Mouse (Mus musculus) heart, adult 2 months (tissue): ENCODE results near the gene Bnip2. TPM values are rescaled to one million over a fixed set of nuclear protein-coding genes. Genes with fewer than 3 reads are reported as not detected.
"Not testable (repeated sequence)": the region's sequence is repeated elsewhere in the genome, so short reads cannot be mapped to it uniquely, and the experiment has no call there.

Experiments
- DNase-seq, 2 experiments: peaks; one replicate each; pipeline ENCODE4 v3.0.0; 2021
- H3K27ac ChIP-seq: fragments of 200-600 bp; 2 replicates; pipeline ENCODE4 v1.8.1; 2022
- H3K27me3 ChIP-seq: fragments of 200-500 bp; 2 replicates; pipeline ENCODE4 v1.6.1; 2012; ENCODE audit warnings: mild to moderate bottlenecking, low read length, inconsistent platforms, mixed read lengths; ENCODE audit not compliant: control insufficient read depth, insufficient read depth
- H3K36me3 ChIP-seq: fragments of 200-500 bp; 2 replicates; pipeline ENCODE4 v1.6.1; 2012; ENCODE audit warnings: low read length, inconsistent platforms; ENCODE audit not compliant: control insufficient read depth, insufficient read depth
- H3K4me1 ChIP-seq: fragments of 200-500 bp; 2 replicates; pipeline ENCODE4 v1.6.1; 2011; ENCODE audit warnings: low read length; ENCODE audit not compliant: control insufficient read depth, insufficient read depth
- H3K4me3 ChIP-seq: fragments of 200-600 bp; 2 replicates; pipeline ENCODE4 v1.8.1; 2022
- H3K79me2 ChIP-seq: fragments of 200-500 bp; replicated peaks from 2 replicates; pipeline ENCODE4 v1.6.1; 2012; ENCODE audit warnings: mild to moderate bottlenecking, inconsistent platforms, low read length, moderate library complexity, mixed read lengths; ENCODE audit not compliant: control insufficient read depth, insufficient read depth
- H3K9ac ChIP-seq: fragments of 200-500 bp; 2 replicates; pipeline ENCODE4 v1.6.1; 2012; ENCODE audit warnings: low read depth, mild to moderate bottlenecking, control low read depth, inconsistent platforms, low read length, mixed read lengths
- CTCF ChIP-seq: fragments of 200-600 bp; IDR thresholded peaks from 2 replicates; pipeline ENCODE4 v1.8.1; 2022; ENCODE audit warnings: antibody characterized with exemption, mild to moderate bottlenecking, moderate library complexity
- EP300 ChIP-seq: fragments of 200-500 bp; IDR thresholded peaks from 2 replicates; pipeline ENCODE4 v1.6.1; 2011; ENCODE audit warnings: low read depth, low read length, control low read depth; ENCODE audit not compliant: insufficient read depth
- POLR2A ChIP-seq: fragments of 200-500 bp; IDR thresholded peaks from 2 replicates; pipeline ENCODE4 v1.6.1; 2011; ENCODE audit warnings: mild to moderate bottlenecking, low read depth, low read length, control low read depth; ENCODE audit not compliant: insufficient read depth
- WGBS: fragments of 180-500 bp; shearing (Covaris S2); methylation state at CpG from one replicate; pipeline ENCODE4 v1.1.7; 2018; 5-methylcytosine and 5-hydroxymethylcytosine counted together
- intact Hi-C: fragments of 180-260 bp; cut with DNase I; formaldehyde crosslinking; loops from one replicate; pipeline ENCODE4 v1.15.1; 2025
- polyA plus RNA-seq: library from polyadenylated mRNA; depleted of rRNA; stranded (reverse); fragments of >200 nt; gene quantifications from 2 replicates; pipeline ENCODE4 v1.2.3, GENCODE M21; 2012
- total RNA-seq, 2 experiments: library from RNA; stranded (reverse); gene quantifications; 2 replicates each; pipeline ENCODE4 v1.2.3; 2021

Bnip2 gene
- total and polyA plus RNA-seq, 3 experiments, result 34.1 to 97.0 (median 96.7) TPM

DNA sequence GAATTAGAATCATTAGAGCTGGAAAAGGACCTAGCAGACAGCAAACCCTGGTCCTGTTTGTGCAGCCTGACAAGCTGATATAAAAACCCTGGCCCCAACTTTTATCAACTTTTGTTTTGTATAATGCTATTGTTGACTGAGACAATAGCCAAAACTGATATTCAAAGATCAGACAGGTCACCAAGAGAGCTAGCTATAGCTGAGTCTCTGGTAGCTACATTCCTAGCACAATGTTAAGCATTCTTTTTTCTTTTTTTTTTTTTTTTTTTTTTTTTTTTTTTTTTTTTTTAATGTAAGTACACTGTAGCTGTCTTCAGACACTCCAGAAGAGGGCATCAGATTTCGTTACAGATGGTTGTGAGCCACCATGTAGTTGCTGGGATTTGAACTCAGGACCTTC lies 34.3 kb downstream of the Bnip2 start:
- intact Hi-C loops, H3K27ac ChIP-seq, H3K4me3 ChIP-seq, DNase-seq, H3K79me2 ChIP-seq, H3K27me3 ChIP-seq, H3K9ac ChIP-seq, H3K4me1 ChIP-seq: not testable (repeated sequence)
- 38% methylated on average over 1 of the region's 1 CpGs for WGBS
- 0 out of 2 replicates have a peak, but pooled peaks have one; percentile 1 for TF ChIP-seq CTCF
- H3K36me3 ChIP-seq, result peaks cover 13% of the 10 kb centered on the region

DNA sequence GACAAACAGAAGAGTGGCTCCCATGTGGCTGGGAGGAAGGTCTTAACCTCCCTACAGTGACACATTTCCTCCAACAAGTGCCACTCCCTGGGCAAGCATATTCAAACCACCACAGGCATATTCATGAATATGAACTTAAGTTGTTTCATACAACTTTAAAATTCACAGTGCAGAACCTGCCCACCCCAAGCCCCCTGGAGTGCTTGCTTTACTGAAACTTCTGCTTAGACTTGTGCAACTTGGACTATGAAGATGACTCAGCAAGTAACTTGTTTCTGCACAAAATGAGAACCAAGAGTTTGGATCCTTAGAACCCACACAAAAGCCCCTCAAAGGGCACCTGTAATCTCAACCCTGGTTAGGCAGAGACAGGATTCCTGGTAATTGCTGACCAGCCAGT lies 35.4 kb downstream of the Bnip2 start:
- Histone ChIP-seq H3K27ac (no peak overlapping the region), H3K27me3 (no peaks in the 10 kb centered on the region), H3K9ac (no peak overlapping the region), H3K4me3 (no peak overlapping the region), H3K36me3 (peaks cover 13% of the 10 kb centered on the region), H3K4me1 (no peaks in the 10 kb centered on the region), H3K79me2 (no peaks in the 10 kb centered on the region)
- no peak for DNase-seq
- intact Hi-C loops, result no loop called here
- no peak for TF ChIP-seq POLR2A
- TF ChIP-seq EP300, result no peak
- no peak for TF ChIP-seq CTCF

DNA sequence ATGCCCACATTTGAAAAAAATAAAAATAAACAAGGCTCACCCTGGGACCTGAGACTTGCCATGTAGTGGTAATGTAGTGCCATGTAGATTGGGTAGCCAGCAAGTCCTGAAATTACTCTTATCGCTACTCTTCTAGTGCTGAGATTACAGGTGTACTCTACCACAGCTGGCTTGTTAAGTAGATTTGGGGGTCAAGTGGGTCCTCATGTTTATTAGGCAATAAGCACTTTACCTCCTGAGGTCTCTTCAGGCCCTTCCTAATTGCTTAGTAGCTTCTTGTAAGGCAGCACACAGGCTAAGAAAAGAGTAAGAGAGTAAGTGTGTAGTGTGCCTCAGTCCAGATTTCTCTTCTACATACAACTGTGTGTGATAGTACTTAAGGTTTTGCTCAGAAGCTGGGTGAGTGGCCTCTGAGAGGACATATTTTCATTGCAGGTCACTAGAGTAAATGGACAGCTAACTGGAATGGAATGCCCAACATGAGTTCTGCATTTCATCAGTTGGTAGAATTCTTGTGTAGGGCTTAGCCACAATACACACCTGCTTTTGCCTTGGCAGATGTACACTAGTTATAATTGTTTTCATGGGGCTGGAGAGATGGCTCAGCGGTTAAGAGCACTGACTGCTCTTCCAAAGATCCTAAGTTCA lies 36.2 kb downstream of the Bnip2 start:
- Histone ChIP-seq H3K27ac (no peak overlapping the region), H3K79me2 (no peaks in the 10 kb centered on the region), H3K36me3 (peaks cover 10% of the 10 kb centered on the region), H3K4me3 (no peak overlapping the region), H3K9ac (no peak overlapping the region), H3K27me3 (no peaks in the 10 kb centered on the region), H3K4me1 (no peaks in the 10 kb centered on the region)
- WGBS, result 88% methylated on average over 2 of the region's 2 CpGs
- TF ChIP-seq EP300 (no peak), CTCF (no peak), POLR2A (no peak)
- intact Hi-C loops, result no loop called here
- no peak for DNase-seq

DNA sequence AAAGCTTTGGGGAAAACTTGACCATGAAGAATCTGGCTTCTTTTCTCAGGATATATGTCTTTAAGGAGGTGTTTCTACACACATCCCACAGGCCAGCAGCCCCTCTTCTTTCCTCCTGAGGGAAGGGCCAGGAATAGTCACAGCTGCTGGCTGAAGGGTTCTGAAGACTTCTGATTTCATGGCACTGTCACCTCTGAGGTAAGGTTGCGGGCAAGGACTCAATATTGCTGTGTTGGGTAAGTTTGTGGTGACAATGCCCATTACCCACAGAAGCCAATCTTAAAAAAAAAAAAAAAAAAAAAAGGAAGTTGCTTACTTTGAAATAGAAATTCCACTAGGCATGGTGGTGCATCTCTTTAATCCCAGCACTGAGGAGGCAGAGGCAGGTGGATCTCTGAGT lies 42.9 kb downstream of the Bnip2 start:
- H3K4me1 ChIP-seq, result no peaks in the 10 kb centered on the region
- no peaks in the 10 kb centered on the region; the same call in 1 of the 2 replicates for H3K27me3 ChIP-seq
- DNase-seq, result no peak
- H3K36me3 ChIP-seq, result no peaks in the 10 kb centered on the region
- H3K79me2 ChIP-seq, result no peaks in the 10 kb centered on the region
- no peak overlapping the region for H3K27ac ChIP-seq
- 72% methylated on average over 1 of the region's 1 CpGs for WGBS
- no peak overlapping the region for H3K9ac ChIP-seq
- H3K4me3 ChIP-seq, result no peak overlapping the region
- TF ChIP-seq CTCF (no peak), EP300 (no peak), POLR2A (no peak)
- intact Hi-C loops, result no loop called here

DNA sequence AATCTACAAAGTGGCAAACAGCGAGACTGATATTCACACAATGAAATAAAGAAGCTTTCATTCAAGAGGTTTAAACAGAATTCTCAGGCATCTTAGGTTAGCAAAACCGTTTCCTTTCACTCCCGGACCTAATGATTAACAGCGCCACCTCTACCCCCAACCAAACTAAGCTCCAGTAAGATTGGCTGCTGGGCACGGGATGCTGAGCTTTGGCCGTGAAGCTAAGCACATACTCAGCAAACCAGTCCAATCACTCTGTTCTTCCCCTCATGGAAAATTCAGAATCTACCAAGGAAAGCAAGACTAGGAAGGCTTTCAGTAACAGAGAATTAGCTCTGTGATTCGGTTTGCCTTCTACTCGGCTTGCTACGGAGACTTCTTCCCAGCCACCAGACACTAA lies 43.8 kb downstream of the Bnip2 start:
- no peak overlapping the region for H3K4me3 ChIP-seq
- intact Hi-C loops, result no loop called here
- no peaks in the 10 kb centered on the region for H3K36me3 ChIP-seq
- no peak overlapping the region for H3K9ac ChIP-seq
- H3K79me2 ChIP-seq, result no peaks in the 10 kb centered on the region
- H3K27me3 ChIP-seq, result no peaks in the 10 kb centered on the region; the same call in 1 of the 2 replicates
- H3K27ac ChIP-seq, result no peak overlapping the region
- H3K4me1 ChIP-seq, result no peaks in the 10 kb centered on the region
- TF ChIP-seq CTCF (no peak), POLR2A (no peak), EP300 (no peak)
- DNase-seq, result no peak
- WGBS, result 75% methylated on average over 9 of the region's 9 CpGs

DNA sequence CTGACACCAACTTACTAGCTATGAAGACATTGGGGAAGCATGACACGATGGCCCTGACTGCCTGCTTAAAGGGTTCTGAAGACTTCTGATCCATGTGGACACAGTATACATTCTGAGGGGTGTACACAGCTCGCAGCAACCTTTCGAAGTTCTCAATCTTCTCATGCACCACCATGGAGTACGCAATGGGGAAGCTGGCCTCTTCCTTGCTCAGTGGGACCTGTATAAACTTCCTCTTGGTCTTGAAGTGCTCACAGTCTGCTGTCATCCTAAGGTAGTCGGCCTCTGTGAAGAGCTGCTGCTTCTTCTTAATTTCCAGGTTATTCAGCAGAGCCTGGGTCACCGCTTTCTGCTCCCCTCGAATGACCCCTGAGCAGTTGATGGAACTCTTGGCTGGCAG lies 45.4 kb downstream of the Bnip2 start:
- TF ChIP-seq CTCF, result no peak
- TF ChIP-seq POLR2A, result no peak
- TF ChIP-seq EP300, result no peak
- DNase-seq, result no peak
- Histone ChIP-seq H3K4me1 (no peaks in the 10 kb centered on the region), H3K9ac (no peak overlapping the region), H3K36me3 (no peaks in the 10 kb centered on the region), H3K4me3 (no peak overlapping the region), H3K79me2 (no peaks in the 10 kb centered on the region), H3K27me3 (no peaks in the 10 kb centered on the region; the same call in 1 of the 2 replicates), H3K27ac (no peak overlapping the region)
- intact Hi-C loops, result no loop called here
- 82% methylated on average over 7 of the region's 7 CpGs for WGBS
